ENCODE assay signal across 23 mouse cellular contexts in the genomic region with DNA sequence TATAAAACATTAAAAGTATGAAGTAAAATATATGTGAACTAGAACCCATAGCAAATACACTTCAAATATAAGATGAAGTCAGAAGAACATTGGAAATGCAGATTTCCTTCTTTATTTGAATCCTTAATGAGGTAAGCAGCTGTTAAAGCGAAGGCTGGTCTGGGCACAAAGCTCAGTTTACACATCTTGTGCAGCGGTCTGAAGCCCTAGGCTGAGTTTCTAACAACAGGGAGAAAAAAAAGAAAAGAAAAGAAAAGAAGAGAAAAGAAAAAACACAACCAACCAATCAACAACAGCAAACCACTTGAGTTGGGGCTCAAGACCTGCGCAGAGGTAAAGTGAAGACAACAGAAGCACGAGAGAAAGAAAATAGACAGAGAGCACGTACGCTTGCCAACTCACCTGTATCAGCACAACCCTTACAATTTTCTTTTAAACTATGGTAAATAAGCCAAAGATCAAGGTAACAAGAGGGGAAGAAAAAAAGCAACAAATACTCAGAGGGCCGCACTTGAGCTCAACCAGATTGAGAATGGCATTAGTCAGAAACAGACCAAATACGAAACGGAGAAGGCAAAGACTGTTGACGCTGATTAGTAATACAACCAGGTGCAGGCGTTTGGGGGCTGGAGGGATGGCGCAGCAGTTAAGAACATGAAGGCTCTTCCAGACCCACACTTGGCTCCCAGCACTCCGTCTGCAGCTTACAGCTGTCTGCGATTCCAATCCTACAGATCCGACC. TPM values are rescaled to one million over a fixed set of nuclear protein-coding genes. Genes with fewer than 3 reads are reported as not detected.
DNase-seq lines count a peak whose midpoint lies in the region; ATAC-seq and TF ChIP-seq lines count a peak whose summit lies in the region.
"Had no signal": no experiment of that assay in that cellular context is flagged by ENCODE, and none has a peak within 500 bp of the region (broad histone marks: within the 10 kb centered on the region; RNA-seq: fewer than 3 reads in every experiment).

No protein-coding gene starts in this region.

- H3K27ac ChIP-seq in heart, embryonic 10.5 days: 0 out of 2 replicates have a peak overlapping the region, but pooled peaks have one; percentile 8
- peak overlapping the region; percentile 72 for H3K27ac ChIP-seq in ES-Bruce4 (ENCODE audit: insufficient read depth, low read length)
- H3K27ac ChIP-seq in embryonic facial prominence, embryonic 13.5 days: 0 out of 2 replicates have a peak overlapping the region, but pooled peaks have one; percentile 28
- H3K27ac ChIP-seq in limb, embryonic 14.5 days (replicated peaks; ENCODE audit: low read depth, low read length): peak overlapping the region; percentile 44; the same call in 1 of the 2 replicates
- no peak overlapping the region for H3K27ac ChIP-seq in left cerebral cortex, adult 2 months
- H3K27ac ChIP-seq: hindbrain, embryonic 14.5 days; stomach, embryonic 15.5 days had no signal

- no peak for TF ChIP-seq EP300 in ES-Bruce4 (IDR thresholded peaks at IDR 0.05; ENCODE audit: insufficient read depth, low read depth, low read length)

- peaks cover 7% of the 10 kb centered on the region; the same call in 1 of the 2 replicates for H3K36me3 ChIP-seq in heart, embryonic 10.5 days
- H3K36me3 ChIP-seq in ES-Bruce4 (ENCODE audit: control insufficient read depth, insufficient read depth, low read length, poor library complexity, severe bottlenecking): no peaks in the 10 kb centered on the region; the same call in 1 of the 2 replicates
- H3K36me3 ChIP-seq in embryonic facial prominence, embryonic 13.5 days: peaks cover 4% of the 10 kb centered on the region; the same call in 1 of the 2 replicates
- H3K36me3 ChIP-seq in limb, embryonic 14.5 days (ENCODE audit: control insufficient read depth, insufficient read depth, low read length): peaks cover 11% of the 10 kb centered on the region

- H3K4me2 ChIP-seq in embryonic facial prominence, embryonic 13.5 days: no peak overlapping the region
- H3K4me2 ChIP-seq in limb, embryonic 14.5 days (replicated peaks; ENCODE audit: low read depth, low read length, severe bottlenecking): no peak overlapping the region
- H3K4me2 ChIP-seq: heart, embryonic 11.5 days; hindbrain, embryonic 14.5 days; liver, embryonic 11.5 days; stomach, embryonic 15.5 days had no signal

- no peak for ATAC-seq in embryonic facial prominence, embryonic 13.5 days (ENCODE audit: insufficient number of reproducible peaks, insufficient read depth, low FRiP score, low TSS enrichment, low read depth)
- ATAC-seq in limb, embryonic 14.5 days (ENCODE audit: low FRiP score, low read depth): no peak
- ATAC-seq: activated CD4-positive, CD25-positive, alpha-beta regulatory T cell, adult 4 months; inflammation-experienced regulatory T-cells, adult 6 months had no signal

- no peak overlapping the region for H3K4me3 ChIP-seq in heart, embryonic 10.5 days
- H3K4me3 ChIP-seq in ES-Bruce4 (ENCODE audit: low read depth, low read length): no peak overlapping the region
- H3K4me3 ChIP-seq in embryonic facial prominence, embryonic 13.5 days: no peak overlapping the region
- H3K4me3 ChIP-seq in limb, embryonic 14.5 days (replicated peaks; ENCODE audit: low read length): no peak overlapping the region
- H3K4me3 ChIP-seq in left cerebral cortex, adult 2 months: no peak overlapping the region
- H3K4me3 ChIP-seq: stomach, embryonic 15.5 days had no signal

- 89% methylated on average over 15 of the region's 15 CpGs for WGBS in heart, embryonic 10.5 days
- WGBS in embryonic facial prominence, embryonic 13.5 days: 68% methylated on average over 15 of the region's 15 CpGs
- 67% methylated on average over 15 of the region's 15 CpGs for WGBS in limb, embryonic 14.5 days

- intact Hi-C loops in heart, postnatal 36 days (cut with DNase I): no loop called here
- intact Hi-C loops in left cerebral cortex, adult 2 months (cut with DNase I): no loop called here

- H3K4me1 ChIP-seq in heart, embryonic 10.5 days: peaks cover 11% of the 10 kb centered on the region
- no peaks in the 10 kb centered on the region for H3K4me1 ChIP-seq in ES-Bruce4 (ENCODE audit: control insufficient read depth, insufficient read depth, low read length)
- peaks cover 7% of the 10 kb centered on the region for H3K4me1 ChIP-seq in embryonic facial prominence, embryonic 13.5 days
- no peaks in the 10 kb centered on the region for H3K4me1 ChIP-seq in limb, embryonic 14.5 days (ENCODE audit: control insufficient read depth, insufficient read depth, low read length)
- H3K4me1 ChIP-seq: stomach, embryonic 15.5 days had no signal

- H3K9me3 ChIP-seq in heart, embryonic 10.5 days: no peaks in the 10 kb centered on the region
- no peaks in the 10 kb centered on the region for H3K9me3 ChIP-seq in ES-Bruce4 (replicated peaks; ENCODE audit: control insufficient read depth, insufficient read depth, low read length, poor library complexity, severe bottlenecking)
- no peaks in the 10 kb centered on the region for H3K9me3 ChIP-seq in embryonic facial prominence, embryonic 13.5 days
- H3K9me3 ChIP-seq in limb, embryonic 14.5 days (ENCODE audit: control insufficient read depth, low read length): no peaks in the 10 kb centered on the region
- H3K9me3 ChIP-seq: stomach, embryonic 15.5 days had no signal

- TF ChIP-seq CTCF in ES-Bruce4 (IDR thresholded peaks at IDR 0.05; ENCODE audit: low read depth, low read length): no peak
- no peak for TF ChIP-seq CTCF in left cerebral cortex, adult 2 months (IDR thresholded peaks at IDR 0.05)

- no peak for TF ChIP-seq POLR2A in ES-Bruce4 (IDR thresholded peaks at IDR 0.05; ENCODE audit: insufficient read depth, low read length)
- TF ChIP-seq POLR2A in limb, embryonic 14.5 days (IDR thresholded peaks at IDR 0.05; ENCODE audit: borderline replicate concordance, extremely low read depth, insufficient read depth, insufficient read length): no peak

- H3K27me3 ChIP-seq in heart, embryonic 10.5 days (ENCODE audit: insufficient read depth, poor library complexity, severe bottlenecking): no peaks in the 10 kb centered on the region
- H3K27me3 ChIP-seq in ES-Bruce4 (ENCODE audit: control insufficient read depth, insufficient read depth, low read length, poor library complexity, severe bottlenecking): no peaks in the 10 kb centered on the region
- no peaks in the 10 kb centered on the region for H3K27me3 ChIP-seq in embryonic facial prominence, embryonic 13.5 days
- no peaks in the 10 kb centered on the region for H3K27me3 ChIP-seq in limb, embryonic 14.5 days (ENCODE audit: control insufficient read depth, insufficient read depth, low read length)
- H3K27me3 ChIP-seq: stomach, embryonic 15.5 days had no signal

- peak overlapping the region; percentile 43; the same call in 1 of the 2 replicates for H3K9ac ChIP-seq in ES-Bruce4 (ENCODE audit: low read depth, poor library complexity, severe bottlenecking)
- no peak overlapping the region for H3K9ac ChIP-seq in embryonic facial prominence, embryonic 13.5 days
- H3K9ac ChIP-seq in limb, embryonic 14.5 days (ENCODE audit: low read depth, low read length, severe bottlenecking): no peak overlapping the region
- H3K9ac ChIP-seq: hindbrain, embryonic 14.5 days; stomach, embryonic 15.5 days had no signal

- no peak for DNase-seq in heart, embryonic 10.5 days (ENCODE audit: low spot score)
- no peak for DNase-seq in heart, postnatal 36 days
- no peak for DNase-seq in limb, embryonic 14.5 days (ENCODE audit: low spot score)
- DNase-seq in left cerebral cortex, adult 2 months (ENCODE audit: extremely low spot score in 1 of 2, low spot score in 2 of 2): no peak
- no peak for DNase-seq in liver
- DNase-seq: adrenal gland, adult 8-10 months; cerebellum, adult 18-20 months; cerebellum, postnatal 10 days; gastrocnemius, postnatal 10 days; heart, postnatal 4 days; kidney, adult 11 months; kidney, postnatal 25 days; lung, postnatal 10 days; midbrain, embryonic 14.5 days; right cerebral cortex, postnatal 25 days had no signal

RNA-seq across cellular contexts. Expression of gene Vmp1, which starts 35.8 kb away (rescaled TPM):
- polyA plus RNA-seq in heart, embryonic 10.5 days (2016; fragmentation: Nextera tagmentation; extraction: Ambion mirVana): 107 and 115 TPM in 2 replicates
- 10 to 100 TPM; 49.4 to 69.0 TPM for total RNA-seq in heart, postnatal 36 days (2021)
- polyA plus RNA-seq in ES-Bruce4 (2011; ENCODE audit: insufficient read depth, insufficient read length, low read depth, missing spikeins): 101 and 113 TPM in 2 replicates
- polyA plus RNA-seq in embryonic facial prominence, embryonic 13.5 days (2015; fragmentation: Nextera tagmentation; extraction: Ambion mirVana): 86.1 and 105 TPM in 2 replicates
- polyA plus RNA-seq in limb, embryonic 14.5 days (2012; rRNA removed): 39.9 and 49.5 TPM in 2 replicates
- 98.3 and 102 TPM in 2 replicates for polyA plus RNA-seq in limb, embryonic 14.5 days (2014; fragmentation: Nextera tagmentation; extraction: Ambion mirVana)
- 100 to 1,000 TPM; 144 to 167 TPM for total RNA-seq in left cerebral cortex, adult 2 months (2021)

RNA-seq across cellular contexts. Expression of gene Ptrh2, which starts 35.9 kb away (rescaled TPM):
- 24.4 and 30.2 TPM in 2 replicates for polyA plus RNA-seq in heart, embryonic 10.5 days (2016; fragmentation: Nextera tagmentation; extraction: Ambion mirVana)
- total RNA-seq in heart, postnatal 36 days (2021): 1 to 10 TPM; 6.2 to 7.3 TPM
- 15.8 and 16.1 TPM in 2 replicates for polyA plus RNA-seq in ES-Bruce4 (2011; ENCODE audit: insufficient read depth, insufficient read length, low read depth, missing spikeins)
- polyA plus RNA-seq in embryonic facial prominence, embryonic 13.5 days (2015; fragmentation: Nextera tagmentation; extraction: Ambion mirVana): 36.2 and 38.3 TPM in 2 replicates
- 13.4 and 19.1 TPM in 2 replicates for polyA plus RNA-seq in limb, embryonic 14.5 days (2012; rRNA removed)
- polyA plus RNA-seq in limb, embryonic 14.5 days (2014; fragmentation: Nextera tagmentation; extraction: Ambion mirVana): 31.3 and 32.3 TPM in 2 replicates
- total RNA-seq in left cerebral cortex, adult 2 months (2021): 1 to 10 TPM; 7.2 to 7.9 TPM
